Mouse (Mus musculus): ENCODE data around the gene Dusp14.

- TF ChIP-seq POLR2A (IDR thresholded peaks at IDR 0.05; ENCODE audit: borderline replicate concordance, extremely low read depth, insufficient read depth, insufficient read length, poor library complexity, severe bottlenecking): no peak
- no peak for TF ChIP-seq CTCF (IDR thresholded peaks at IDR 0.05; ENCODE audit: borderline replicate concordance, extremely low read depth, insufficient read depth, insufficient read length)
Observed at GRCm38 (mm10) chr11:84033671-84034070, 35.4 kb downstream of the Dusp14 start.
